Mouse (Mus musculus) heart, embryonic 12.5 days (tissue): ENCODE measurements around the gene Naa16. TPM values are rescaled to one million over a fixed set of nuclear protein-coding genes. Genes with fewer than 3 reads are reported as not detected.
"Not testable (repeated sequence)": the region's sequence is repeated elsewhere in the genome, so short reads cannot be mapped to it uniquely, and the experiment has no call there.

Source experiments
- ATAC-seq: fragments of 200-750 bp; cut with Nextera tagmentation; 2 replicates; pipeline ENCODE4 v1.8.0; 2017; ENCODE audit warnings: moderate TSS enrichment, moderate library complexity; ENCODE audit not compliant: insufficient number of reproducible peaks, low FRiP score
- H3K27ac ChIP-seq: fragments of 300-500 bp; sonication (generic); 2 replicates; pipeline ENCODE4 v1.5.1; 2016; ENCODE audit warnings: mild to moderate bottlenecking, moderate library complexity; ENCODE audit not compliant: poor library complexity, severe bottlenecking
- H3K27me3 ChIP-seq: fragments of 300-500 bp; sonication (generic); replicated peaks from 2 replicates; pipeline ENCODE4 v1.6.1; 2016; ENCODE audit warnings: mild to moderate bottlenecking, moderate library complexity
- H3K36me3 ChIP-seq: fragments of 300-500 bp; sonication (generic); 2 replicates; pipeline ENCODE4 v1.6.1; 2016; ENCODE audit warnings: mild to moderate bottlenecking, moderate library complexity
- H3K4me1 ChIP-seq: fragments of 300-500 bp; sonication (generic); replicated peaks from 2 replicates; pipeline ENCODE4 v1.6.1; 2016; ENCODE audit warnings: mild to moderate bottlenecking
- H3K4me2 ChIP-seq: fragments of 300-500 bp; sonication (generic); 2 replicates; pipeline ENCODE4 v1.6.1; 2016; ENCODE audit warnings: mild to moderate bottlenecking, moderate library complexity
- H3K4me3 ChIP-seq: fragments of 300-500 bp; sonication (generic); 2 replicates; pipeline ENCODE4 v1.5.1; 2016; ENCODE audit warnings: mild to moderate bottlenecking
- H3K9ac ChIP-seq: fragments of 300-500 bp; sonication (generic); 2 replicates; pipeline ENCODE4 v1.6.1; 2016; ENCODE audit warnings: mild to moderate bottlenecking, moderate library complexity
- H3K9me3 ChIP-seq: fragments of 300-500 bp; sonication (generic); replicated peaks from 2 replicates; pipeline ENCODE4 v1.6.1; 2016; ENCODE audit warnings: mild to moderate bottlenecking, moderate library complexity
- WGBS: fragments of 180-500 bp; shearing (Covaris S2); methylation state at CpG from one replicate; pipeline ENCODE4 v1.1.7; 2016; 5-methylcytosine and 5-hydroxymethylcytosine counted together
- polyA plus RNA-seq: library from polyadenylated mRNA; unstranded; fragments of >200 nt; fragmentation: Nextera tagmentation; extraction: Ambion mirVana; gene quantifications from 2 replicates; pipeline ENCODE4 v1.2.1, GENCODE M21; 2016

Naa16 gene
- polyA plus RNA-seq, result 23.1 and 23.8 TPM in 2 replicates

- Histone ChIP-seq H3K27me3 (no peaks in the 10 kb centered on the region), H3K9me3 (no peaks in the 10 kb centered on the region), H3K4me2 (peak within 1 kb of the TSS; percentile 83), H3K4me1 (peaks cover 6% of the 10 kb centered on the region), H3K27ac (peak within 1 kb of the TSS; percentile 98), H3K36me3 (peaks cover 4% of the 10 kb centered on the region), H3K9ac (peak within 1 kb of the TSS; percentile 78), H3K4me3 (peak within 1 kb of the TSS; percentile 66)
- ATAC-seq, result peak; percentile 93
- WGBS, result under 1% methylated on average over 58 of the region's 71 CpGs
Measured at GRCm38 (mm10) chr14:79390265-79390926, at the start of gene Naa16. Gene Naa16 (minus strand): TSS chr14:79390778.

GRCm38 (mm10) chr14:79434068-79434467 is 43.5 kb upstream of the Naa16 start:
- Histone ChIP-seq H3K4me2 (no peak overlapping the region), H3K4me3 (no peak overlapping the region), H3K27ac (no peak overlapping the region), H3K4me1 (no peaks in the 10 kb centered on the region), H3K9ac (no peak overlapping the region), H3K27me3 (no peaks in the 10 kb centered on the region), H3K36me3 (no peaks in the 10 kb centered on the region), H3K9me3 (peaks cover 2% of the 10 kb centered on the region; the same call in 1 of the 2 replicates)
- 65% methylated on average over 1 of the region's 1 CpGs for WGBS
- ATAC-seq, result no peak

DNA sequence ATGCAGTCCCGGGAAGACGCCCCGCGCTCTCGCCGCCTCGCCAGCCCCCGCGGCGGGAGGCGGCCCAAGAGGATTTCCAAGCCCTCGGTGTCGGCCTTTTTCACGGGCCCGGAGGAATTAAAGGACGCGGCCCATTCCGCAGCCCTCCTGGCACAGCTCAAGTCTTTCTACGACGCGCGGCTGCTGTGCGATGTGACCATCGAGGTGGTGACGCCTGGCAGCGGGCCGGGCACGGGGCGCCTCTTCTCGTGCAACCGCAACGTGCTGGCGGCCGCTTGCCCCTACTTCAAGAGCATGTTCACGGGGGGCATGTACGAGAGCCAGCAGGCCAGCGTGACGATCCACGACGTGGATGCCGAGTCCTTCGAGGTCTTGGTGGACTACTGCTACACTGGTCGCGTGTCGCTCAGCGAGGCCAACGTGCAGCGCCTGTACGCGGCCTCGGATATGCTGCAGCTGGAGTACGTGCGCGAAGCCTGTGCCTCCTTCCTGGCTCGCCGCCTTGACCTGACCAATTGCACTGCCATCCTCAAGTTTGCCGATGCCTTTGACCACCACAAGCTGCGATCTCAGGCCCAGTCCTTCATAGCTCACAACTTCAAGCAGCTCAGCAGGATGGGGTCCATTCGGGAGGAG is 36.3 kb upstream of the Naa16 start:
- Histone ChIP-seq H3K4me2 (peak overlapping the region; percentile 57), H3K9ac (peak overlapping the region; percentile 60; the same call in 1 of the 2 replicates), H3K27ac (peak overlapping the region; percentile 85), H3K36me3 (peaks cover 18% of the 10 kb centered on the region), H3K4me3 (peak overlapping the region; percentile 51)
- not testable (repeated sequence) for H3K9me3 ChIP-seq, H3K4me1 ChIP-seq, H3K27me3 ChIP-seq
- WGBS, result 54% methylated on average over 8 of the region's 59 CpGs
- ATAC-seq, result peak; percentile 56

GRCm38 (mm10) chr14:79425979-79426729 is 35.6 kb upstream of the Naa16 start, which contains the start of gene Kbtbd7:
Gene Kbtbd7 (plus strand): TSS chr14:79426511.
- Histone ChIP-seq H3K4me3 (peak within 1 kb of the TSS; percentile 51), H3K27ac (peak within 1 kb of the TSS; percentile 85), H3K4me1 (no peaks in the 10 kb centered on the region), H3K36me3 (peaks cover 21% of the 10 kb centered on the region), H3K27me3 (no peaks in the 10 kb centered on the region), H3K4me2 (peak within 1 kb of the TSS; percentile 57), H3K9me3 (peaks cover 9% of the 10 kb centered on the region), H3K9ac (peak within 1 kb of the TSS; percentile 60; the same call in 1 of the 2 replicates)
- WGBS, result under 1% methylated on average over 43 of the region's 44 CpGs
- ATAC-seq, result peak; percentile 99

- no peak overlapping the region for H3K4me2 ChIP-seq
- WGBS, result 69% methylated on average over 20 of the region's 20 CpGs
- H3K9ac ChIP-seq, result no peak overlapping the region
- peaks cover 33% of the 10 kb centered on the region for H3K36me3 ChIP-seq
- H3K27ac ChIP-seq, result no peak overlapping the region
- H3K4me1 ChIP-seq, result no peaks in the 10 kb centered on the region
- ATAC-seq, result no peak
- H3K4me3 ChIP-seq, result no peak overlapping the region
- H3K9me3 ChIP-seq, result no peaks in the 10 kb centered on the region
- H3K27me3 ChIP-seq, result no peaks in the 10 kb centered on the region
Measured at GRCm38 (mm10) chr14:79420083-79420685, 29.6 kb upstream of the Naa16 start.

DNA sequence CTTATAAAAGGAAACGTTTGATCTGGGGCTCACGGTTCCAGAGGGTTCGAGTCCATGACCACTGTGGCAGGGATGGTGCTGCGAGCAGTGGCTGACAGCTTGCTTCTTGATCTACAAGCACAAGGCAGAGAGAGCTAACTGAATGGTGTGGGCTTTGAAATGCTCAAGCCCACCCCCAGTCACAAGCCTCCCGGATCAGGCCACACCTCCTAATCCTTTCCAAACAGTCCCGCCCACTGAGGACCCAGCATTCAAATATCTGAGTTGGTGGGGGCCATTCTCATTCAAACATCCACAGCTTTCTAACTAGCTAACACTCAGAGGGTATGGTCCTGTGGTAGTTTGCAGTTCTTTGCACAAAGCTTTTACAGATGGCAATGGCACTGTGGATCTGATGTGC is 22.5 kb upstream of the Naa16 start:
- H3K9me3 ChIP-seq, result no peaks in the 10 kb centered on the region
- H3K4me1 ChIP-seq, result no peaks in the 10 kb centered on the region
- WGBS, result 86% methylated on average over 6 of the region's 6 CpGs
- ATAC-seq, result no peak
- H3K27ac ChIP-seq, result no peak overlapping the region
- H3K4me3 ChIP-seq, result no peak overlapping the region
- H3K9ac ChIP-seq, result no peak overlapping the region
- H3K4me2 ChIP-seq, result no peak overlapping the region
- H3K36me3 ChIP-seq, result peaks cover 36% of the 10 kb centered on the region
- H3K27me3 ChIP-seq, result no peaks in the 10 kb centered on the region

DNA sequence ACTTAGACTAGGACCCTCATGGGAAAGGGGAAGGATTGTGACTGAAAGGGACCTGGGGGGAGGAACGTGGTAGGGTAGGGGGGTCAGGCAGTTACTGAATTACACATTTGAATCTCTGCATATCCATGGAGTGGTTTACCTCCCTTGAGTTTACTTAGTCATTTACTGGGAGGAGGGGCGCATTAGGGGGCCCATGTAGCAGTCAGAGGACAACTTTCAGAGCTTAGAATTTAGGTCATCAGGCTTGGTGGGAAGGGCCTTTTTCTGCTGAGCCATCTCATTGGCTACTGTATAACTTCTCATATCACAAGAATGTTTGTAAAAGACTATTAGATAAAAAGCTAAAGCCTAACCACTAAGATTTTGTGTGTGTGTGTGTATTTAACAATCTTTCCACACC is 20.1 kb upstream of the Naa16 start:
- Histone ChIP-seq H3K27me3 (no peaks in the 10 kb centered on the region), H3K4me1 (no peaks in the 10 kb centered on the region), H3K9me3 (no peaks in the 10 kb centered on the region), H3K36me3 (peaks cover 37% of the 10 kb centered on the region), H3K4me3 (no peak overlapping the region), H3K4me2 (no peak overlapping the region), H3K27ac (no peak overlapping the region), H3K9ac (no peak overlapping the region)
- WGBS, result 67% methylated on average over 2 of the region's 2 CpGs
- ATAC-seq, result no peak

DNA sequence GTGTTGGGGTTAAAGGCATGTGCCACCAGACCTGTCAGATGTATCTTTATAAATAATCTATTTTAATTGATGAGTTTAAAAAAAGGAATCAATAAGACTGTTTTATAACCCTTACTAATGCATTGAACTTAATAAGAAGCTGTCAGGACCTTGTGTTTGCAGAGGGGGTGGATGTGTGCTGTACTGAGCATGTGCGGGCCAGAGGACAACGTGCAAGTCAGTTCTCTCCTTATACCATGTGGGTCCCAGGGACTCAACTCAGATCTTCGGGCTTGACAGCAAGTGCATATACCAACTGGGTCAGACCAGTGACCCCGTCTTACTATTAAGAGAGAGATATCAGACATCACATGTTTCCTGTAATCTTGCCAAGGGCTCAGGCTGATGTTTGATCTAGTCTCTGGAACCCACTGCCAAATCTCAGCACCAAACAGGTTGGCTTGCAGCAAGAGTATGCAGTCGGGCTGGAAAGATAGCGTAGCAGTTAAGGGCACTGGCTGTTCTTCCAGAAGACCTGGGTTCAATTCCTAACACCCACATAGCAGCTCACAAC is 18.8 kb upstream of the Naa16 start:
- Histone ChIP-seq H3K4me3 (no peak overlapping the region), H3K9me3 (no peaks in the 10 kb centered on the region), H3K27ac (no peak overlapping the region), H3K4me2 (no peak overlapping the region), H3K9ac (no peak overlapping the region), H3K36me3 (peaks cover 37% of the 10 kb centered on the region), H3K27me3 (no peaks in the 10 kb centered on the region), H3K4me1 (no peaks in the 10 kb centered on the region)
- no peak for ATAC-seq
- 79% methylated on average over 6 of the region's 6 CpGs for WGBS

DNA sequence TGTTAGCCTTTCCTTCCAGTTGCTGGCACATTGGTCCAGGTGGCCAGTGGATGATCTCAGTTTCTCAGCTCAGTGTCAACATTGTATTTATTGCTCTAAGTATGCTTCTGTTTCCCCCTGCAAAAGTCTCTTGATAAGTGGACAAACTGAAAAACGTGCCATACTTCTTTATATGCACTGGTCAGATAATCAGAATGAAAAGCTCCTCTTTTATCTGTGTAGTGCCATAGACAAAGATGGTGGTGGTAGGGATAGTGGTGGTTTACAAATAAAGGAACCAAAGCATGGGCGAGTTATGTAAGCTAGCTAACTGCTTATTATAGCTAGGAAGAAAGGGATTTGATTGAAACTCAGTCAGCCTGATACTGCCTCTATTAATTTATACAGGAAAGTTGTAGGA is 17.1 kb upstream of the Naa16 start:
- no peak overlapping the region for H3K27ac ChIP-seq
- 74% methylated on average over 2 of the region's 2 CpGs for WGBS
- no peaks in the 10 kb centered on the region for H3K27me3 ChIP-seq
- H3K36me3 ChIP-seq, result peaks cover 36% of the 10 kb centered on the region
- H3K9me3 ChIP-seq, result no peaks in the 10 kb centered on the region
- no peaks in the 10 kb centered on the region for H3K4me1 ChIP-seq
- no peak overlapping the region for H3K9ac ChIP-seq
- no peak overlapping the region for H3K4me3 ChIP-seq
- ATAC-seq, result no peak
- no peak overlapping the region for H3K4me2 ChIP-seq

DNA sequence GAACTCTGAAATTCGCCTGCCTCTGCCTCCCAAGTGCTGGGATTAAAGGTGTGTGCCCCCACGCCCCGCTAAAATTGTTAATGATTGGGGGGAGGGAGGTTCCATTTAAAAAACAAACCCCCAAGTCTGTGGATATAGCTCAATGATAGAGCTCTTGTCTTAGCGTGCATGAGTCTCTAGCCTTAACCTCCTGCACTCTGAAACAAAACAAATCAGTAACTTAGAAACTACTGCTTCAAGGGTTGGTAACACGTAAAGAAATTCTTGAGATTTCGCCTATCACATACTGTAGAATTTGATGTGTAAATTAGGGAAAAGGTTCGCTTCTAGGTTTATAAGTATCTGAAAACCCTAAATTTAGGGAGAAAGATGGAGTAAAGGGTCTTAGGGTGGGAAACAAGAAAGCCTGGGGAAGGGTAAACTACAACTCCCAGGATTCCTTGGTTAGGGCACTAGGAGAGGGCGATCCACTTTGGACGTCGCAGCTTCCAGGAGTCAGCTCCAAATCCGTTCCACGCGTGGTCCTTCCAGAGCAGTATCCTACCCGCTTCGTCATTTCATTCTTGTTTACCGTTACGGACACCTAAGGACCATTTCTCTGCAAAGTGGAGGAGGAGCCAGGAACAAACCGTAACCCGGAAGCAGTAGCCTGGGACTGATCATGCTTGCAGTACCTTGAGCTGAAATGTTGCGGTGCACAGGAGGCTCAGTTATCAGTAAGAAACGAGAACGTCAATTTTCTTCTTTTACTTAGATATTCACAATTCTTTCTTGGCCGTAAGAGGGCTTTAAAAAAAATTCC is 6.9 kb upstream of the Naa16 start, which contains the start of gene Mtrf1:
Mtrf1 (plus strand) TSS at position 452 of the 802 bp plus-strand sequence.
- H3K36me3 ChIP-seq, result peaks cover 16% of the 10 kb centered on the region; the same call in 1 of the 2 replicates
- ATAC-seq, result peak; percentile 83; the same call in 1 of the 2 replicates
- 0 out of 2 replicates have a peak, but pooled peaks cover 5% of the 10 kb centered on the region for H3K4me1 ChIP-seq
- 18% methylated on average over 23 of the region's 23 CpGs for WGBS
- peak within 1 kb of the TSS; percentile 65 for H3K9ac ChIP-seq
- H3K27ac ChIP-seq, result peak within 1 kb of the TSS; percentile 81
- H3K4me2 ChIP-seq, result peak within 1 kb of the TSS; percentile 68
- H3K9me3 ChIP-seq, result no peaks in the 10 kb centered on the region
- H3K4me3 ChIP-seq, result peak within 1 kb of the TSS; percentile 74
- no peaks in the 10 kb centered on the region for H3K27me3 ChIP-seq
